Mouse (Mus musculus) myocyte (in vitro differentiated cells): Measurements from ENCODE around the gene Eif4e3. TPM values are rescaled to one million over a fixed set of nuclear protein-coding genes. Genes with fewer than 3 reads are reported as not detected.

Experiments used
- H3K27me3 ChIP-seq: one replicate; pipeline ENCODE4 v1.6.1; 2011; ENCODE audit not compliant: control insufficient read depth, insufficient read depth, insufficient read length
- H3K36me3 ChIP-seq: one replicate; pipeline ENCODE4 v1.6.1; 2011; ENCODE audit not compliant: control insufficient read depth, insufficient read depth
- H3K4me2 ChIP-seq: one replicate; pipeline ENCODE4 v1.6.1; 2011; ENCODE audit warnings: low read depth, control low read depth
- H3K4me3 ChIP-seq: one replicate; pipeline ENCODE4 v1.5.1; 2011; ENCODE audit warnings: mild to moderate bottlenecking, control low read depth, moderate library complexity
- H3K79me2 ChIP-seq: one replicate; pipeline ENCODE4 v1.6.1; 2011; ENCODE audit not compliant: control insufficient read depth, insufficient read depth
- H3ac ChIP-seq: one replicate; pipeline ENCODE4 v1.6.1; 2011; ENCODE audit not compliant: control insufficient read depth, insufficient read length
- CEBPB ChIP-seq: IDR thresholded peaks from 2 replicates; pipeline ENCODE4 v1.6.1; 2011; ENCODE audit warnings: mild to moderate bottlenecking, moderate library complexity; ENCODE audit not compliant: poor library complexity, insufficient read depth, severe bottlenecking
- E2F4 ChIP-seq: IDR thresholded peaks from one replicate; pipeline ENCODE4 v1.6.1; 2011; ENCODE audit warnings: mild to moderate bottlenecking, control low read depth, moderate library complexity; ENCODE audit not compliant: insufficient read depth
- MAX ChIP-seq: IDR thresholded peaks from one replicate; pipeline ENCODE4 v1.6.1; 2011; ENCODE audit warnings: low read depth, mild to moderate bottlenecking, control low read depth
- MYOD1 ChIP-seq, 3 experiments: IDR thresholded peaks; one replicate each; pipeline ENCODE4 v1.6.1; 2011; ENCODE audit warnings: control low read depth in 2 of 3, low read depth in 2 of 3, mild to moderate bottlenecking in 2 of 3, moderate library complexity in 1 of 3; ENCODE audit not compliant: insufficient read length in 2 of 3, control insufficient read depth in 1 of 3
- MYOG ChIP-seq, 3 experiments: IDR thresholded peaks; one replicate each; pipeline ENCODE4 v1.6.1; 2011; ENCODE audit warnings: control low read depth in 2 of 3, low read depth in 2 of 3, mild to moderate bottlenecking in 2 of 3; ENCODE audit not compliant: insufficient read length in 2 of 3, control insufficient read depth in 1 of 3, insufficient read depth in 1 of 3
- POLR2A ChIP-seq: IDR thresholded peaks from one replicate; pipeline ENCODE4 v1.6.1; 2011; ENCODE audit warnings: low read depth, mild to moderate bottlenecking, control low read depth, moderate library complexity; ENCODE audit not compliant: insufficient read length
- POLR2AphosphoS2 ChIP-seq: IDR thresholded peaks from one replicate; pipeline ENCODE4 v1.6.1; 2011; ENCODE audit warnings: low read depth, control low read depth; ENCODE audit not compliant: insufficient read length
- REST ChIP-seq: IDR thresholded peaks from one replicate; pipeline ENCODE4 v1.6.1; 2011; ENCODE audit warnings: mild to moderate bottlenecking, control low read depth, moderate library complexity; ENCODE audit not compliant: insufficient read depth, insufficient read length
- SRF ChIP-seq: IDR thresholded peaks from one replicate; pipeline ENCODE4 v1.6.1; 2011; ENCODE audit warnings: low read depth; ENCODE audit not compliant: control insufficient read depth, insufficient read length
- TCF12 ChIP-seq: IDR thresholded peaks from one replicate; pipeline ENCODE4 v1.6.1; 2011; ENCODE audit warnings: mild to moderate bottlenecking, control low read depth; ENCODE audit not compliant: poor library complexity, insufficient read depth, severe bottlenecking
- TCF3 ChIP-seq: IDR thresholded peaks from one replicate; pipeline ENCODE4 v1.6.1; 2011; ENCODE audit warnings: low read depth, control low read depth; ENCODE audit not compliant: insufficient read length
- USF1 ChIP-seq: IDR thresholded peaks from one replicate; pipeline ENCODE4 v1.6.1; 2011; ENCODE audit warnings: low read depth, mild to moderate bottlenecking, control low read depth, moderate library complexity
- polyA plus RNA-seq: library from polyadenylated mRNA; unstranded; fragments of >200 nt; fragmentation: generic; extraction: Trizol; gene quantifications from one replicate; pipeline ENCODE4 v1.2.1, GENCODE M21; 2012; ENCODE audit warnings: missing spikeins

Eif4e3 gene
- polyA plus RNA-seq, 1 experiment, result 6.1 TPM

DNA sequence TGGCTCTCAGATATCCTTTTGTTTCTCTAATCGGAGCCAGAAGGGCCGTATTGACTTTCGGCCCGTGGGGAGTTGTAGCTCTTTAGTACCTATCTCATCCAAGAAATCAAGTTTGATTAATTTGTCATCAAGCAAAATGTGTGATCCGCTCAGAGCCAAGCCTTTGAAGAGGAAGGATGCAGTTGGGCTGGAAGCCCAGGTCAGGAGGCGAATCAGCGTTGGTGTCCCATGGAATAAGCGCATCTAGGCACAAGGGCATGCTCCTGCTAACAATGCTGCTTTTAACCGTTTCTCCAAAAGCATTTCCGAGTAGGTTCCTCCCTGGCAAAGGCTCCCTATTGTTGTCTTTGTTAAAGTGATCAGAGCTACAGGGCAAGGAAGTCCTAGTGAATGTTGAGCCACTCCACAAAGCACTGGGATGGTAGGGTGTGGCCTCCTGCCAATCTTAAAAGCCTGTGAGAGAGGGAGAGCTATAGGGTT is 51.3 kb downstream of the Eif4e3 start:
- Histone ChIP-seq H3ac (no peak overlapping the region), H3K27me3 (no peaks in the 10 kb centered on the region), H3K36me3 (no peaks in the 10 kb centered on the region), H3K4me2 (no peak overlapping the region), H3K79me2 (no peaks in the 10 kb centered on the region), H3K4me3 (no peak overlapping the region)
- TF ChIP-seq MYOD1 (IDR thresholded peaks at IDR 0.05; ENCODE audit: control insufficient read depth in 1 of 3, insufficient read length in 2 of 3, low read depth in 2 of 3), result no peak
- TF ChIP-seq USF1, result no peak
- no peak for TF ChIP-seq MAX
- TF ChIP-seq MYOG (IDR thresholded peaks at IDR 0.05; ENCODE audit: control insufficient read depth in 1 of 3, insufficient read depth in 1 of 3, insufficient read length in 2 of 3, low read depth in 2 of 3), result no peak
- TF ChIP-seq TCF12, result no peak
- TF ChIP-seq E2F4, result no peak
- TF ChIP-seq POLR2AphosphoS2, result no peak
- TF ChIP-seq REST, result no peak
- TF ChIP-seq TCF3, result no peak
- no peak for TF ChIP-seq CEBPB
- no peak for TF ChIP-seq POLR2A
- TF ChIP-seq SRF, result no peak

DNA sequence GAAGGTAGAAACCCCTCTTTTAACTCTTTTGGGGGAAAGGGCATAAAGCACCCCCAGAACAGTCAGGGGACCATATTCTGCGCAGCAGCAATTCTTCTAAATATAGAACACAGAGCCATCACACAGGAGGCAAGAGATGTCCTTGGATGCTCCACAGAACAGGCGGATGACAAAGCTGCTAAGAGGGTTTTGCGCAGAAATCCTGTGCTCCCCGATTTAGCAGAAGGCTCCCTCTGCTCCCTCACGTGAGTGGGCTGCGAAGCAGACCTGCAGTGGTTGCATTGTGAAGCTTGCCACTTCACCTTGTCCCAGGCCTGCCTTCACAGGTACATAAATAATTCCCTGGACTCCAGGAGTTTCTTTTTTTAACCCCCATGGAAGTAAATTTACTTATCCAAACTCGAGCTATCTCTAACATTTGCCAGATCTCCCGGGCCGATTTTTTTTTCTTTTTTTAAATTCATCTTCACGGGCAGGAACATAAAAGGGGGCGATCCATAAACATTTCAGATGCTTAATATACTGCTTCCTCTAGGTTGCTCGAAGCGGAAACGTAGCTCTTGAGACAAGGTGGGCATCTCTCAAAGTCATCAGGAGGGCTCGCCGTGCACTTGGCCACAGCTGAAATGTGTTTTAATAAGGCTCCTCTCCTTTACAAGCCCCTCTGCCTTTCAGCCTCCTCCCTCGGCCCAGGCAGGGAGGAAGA is 51.9 kb downstream of the Eif4e3 start:
- TF ChIP-seq TCF12 (no peak), REST (no peak), MYOG (IDR thresholded peaks at IDR 0.05; ENCODE audit: control insufficient read depth in 1 of 3, insufficient read depth in 1 of 3, insufficient read length in 2 of 3, low read depth in 2 of 3) (no peak), POLR2AphosphoS2 (no peak), MYOD1 (IDR thresholded peaks at IDR 0.05; ENCODE audit: control insufficient read depth in 1 of 3, insufficient read length in 2 of 3, low read depth in 2 of 3) (no peak), USF1 (no peak), POLR2A (no peak), SRF (no peak), MAX (no peak), CEBPB (no peak), TCF3 (no peak), E2F4 (no peak)
- Histone ChIP-seq H3ac (no peak overlapping the region), H3K27me3 (no peaks in the 10 kb centered on the region), H3K4me2 (no peak overlapping the region), H3K36me3 (no peaks in the 10 kb centered on the region), H3K79me2 (no peaks in the 10 kb centered on the region), H3K4me3 (no peak overlapping the region)

DNA sequence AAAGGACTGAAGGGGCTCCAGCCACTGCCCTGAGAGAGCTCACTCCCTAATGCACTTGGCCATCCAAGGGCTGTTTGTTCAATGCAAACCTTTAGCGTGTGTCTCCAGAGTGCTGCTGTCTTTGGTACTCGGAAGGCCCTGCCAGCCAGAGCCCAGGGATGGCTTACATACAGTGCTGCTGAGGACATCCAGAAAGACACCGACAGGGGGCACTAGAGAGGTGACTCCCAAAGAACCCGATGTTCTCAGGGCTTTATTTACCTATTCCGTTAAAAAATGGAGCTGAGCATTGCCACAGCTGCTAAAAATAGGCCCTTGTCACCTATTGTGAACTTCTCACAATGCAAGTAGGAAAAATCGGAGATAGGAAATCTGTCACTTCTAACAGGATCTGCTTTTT is 54.7 kb downstream of the Eif4e3 start:
- Histone ChIP-seq H3K36me3 (no peaks in the 10 kb centered on the region), H3ac (no peak overlapping the region)

DNA sequence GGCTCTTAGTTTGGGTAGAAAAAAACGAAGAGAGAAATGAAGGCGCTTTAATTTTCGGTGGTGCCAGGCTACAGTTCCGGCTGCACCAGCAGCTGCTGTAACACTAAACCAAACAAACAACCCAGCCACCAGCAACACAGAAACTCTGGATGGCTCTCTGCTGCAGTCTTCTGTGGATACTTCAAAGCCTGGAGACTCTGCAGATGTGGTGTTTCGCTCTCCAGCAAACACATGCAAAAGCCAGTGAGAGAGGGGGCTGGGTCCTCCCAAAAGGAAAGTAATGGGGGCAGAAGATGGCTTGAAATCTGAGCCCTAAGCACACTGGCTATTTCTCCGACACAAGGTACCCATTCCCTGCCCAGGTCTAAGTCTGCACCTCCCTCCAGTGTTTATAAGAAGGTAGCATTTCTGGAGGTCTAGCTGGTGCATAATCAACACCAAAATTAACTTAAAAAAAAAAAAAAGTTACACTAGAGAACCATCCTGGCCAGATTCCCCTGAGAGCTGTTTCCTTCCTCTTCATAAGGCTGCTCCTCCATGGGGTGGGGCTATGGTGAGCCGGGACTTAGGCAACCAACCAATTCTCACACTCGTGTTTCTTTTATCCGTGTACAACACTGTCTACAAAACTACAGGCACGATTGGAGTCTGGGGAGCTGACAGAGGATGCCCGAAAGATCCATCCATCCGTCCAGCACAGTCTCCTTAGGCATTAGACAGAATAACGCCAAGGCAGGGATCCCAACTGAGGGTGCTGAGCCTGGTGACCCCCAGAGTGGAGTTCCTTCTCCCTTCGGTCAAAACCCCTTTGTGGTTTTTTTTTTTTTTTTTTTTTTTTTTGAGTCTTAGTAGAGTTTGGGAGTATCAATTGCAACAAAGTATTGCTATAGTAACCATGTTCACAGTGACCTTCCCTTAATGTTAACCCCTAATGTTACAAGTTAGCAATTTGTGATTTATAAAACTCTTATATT is 55.8 kb downstream of the Eif4e3 start:
- H3K79me2 ChIP-seq, result no peaks in the 10 kb centered on the region
- no peak for TF ChIP-seq POLR2AphosphoS2
- TF ChIP-seq REST, result no peak
- TF ChIP-seq MYOG (IDR thresholded peaks at IDR 0.05; ENCODE audit: control insufficient read depth in 1 of 3, insufficient read depth in 1 of 3, insufficient read length in 2 of 3, low read depth in 2 of 3), result no peak
- no peak for TF ChIP-seq POLR2A
- no peak for TF ChIP-seq USF1
- no peak for TF ChIP-seq TCF3
- TF ChIP-seq TCF12, result no peak
- TF ChIP-seq CEBPB, result no peak
- TF ChIP-seq MYOD1 (IDR thresholded peaks at IDR 0.05; ENCODE audit: control insufficient read depth in 1 of 3, insufficient read length in 2 of 3, low read depth in 2 of 3), result no peak
- no peak for TF ChIP-seq MAX
- no peak for TF ChIP-seq SRF
- TF ChIP-seq E2F4, result no peak
- H3K27me3 ChIP-seq, result no peaks in the 10 kb centered on the region
- no peak overlapping the region for H3K4me3 ChIP-seq
- peak overlapping the region; percentile 51 for H3K4me2 ChIP-seq
- no peaks in the 10 kb centered on the region for H3K36me3 ChIP-seq
- no peak overlapping the region for H3ac ChIP-seq

More for the DNA sequence above, 54.7 kb downstream of the Eif4e3 start:
- TF ChIP-seq TCF3 (no peak), MYOG (IDR thresholded peaks at IDR 0.05; ENCODE audit: control insufficient read depth in 1 of 3, insufficient read depth in 1 of 3, insufficient read length in 2 of 3, low read depth in 2 of 3) (no peak), REST (no peak)
- Histone ChIP-seq H3K4me3 (no peak overlapping the region), H3K79me2 (no peaks in the 10 kb centered on the region), H3K27me3 (no peaks in the 10 kb centered on the region), H3K4me2 (no peak overlapping the region)

DNA sequence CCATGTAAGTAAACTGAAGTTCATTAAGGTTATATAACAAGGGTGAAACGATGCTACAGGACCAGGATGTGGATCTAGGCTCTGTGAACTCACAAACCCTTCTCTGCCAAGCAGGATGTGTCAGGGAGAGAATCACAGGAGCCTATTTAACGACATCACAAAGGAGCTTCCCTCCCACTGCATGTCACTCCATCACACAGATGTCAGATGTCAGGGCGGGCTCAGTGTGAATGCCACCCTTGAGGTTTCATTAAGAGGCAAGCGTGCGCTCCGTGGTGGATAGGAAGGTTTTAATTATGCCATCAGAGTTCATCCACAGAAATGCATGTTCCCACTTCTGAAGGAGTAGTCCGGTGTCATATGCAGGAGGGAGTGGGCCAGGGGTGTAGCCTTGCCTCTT is 60.5 kb downstream of the Eif4e3 start:
- H3K4me2 ChIP-seq, result no peak overlapping the region
- no peaks in the 10 kb centered on the region for H3K36me3 ChIP-seq
- TF ChIP-seq MYOG (IDR thresholded peaks at IDR 0.05; ENCODE audit: control insufficient read depth in 1 of 3, insufficient read depth in 1 of 3, insufficient read length in 2 of 3, low read depth in 2 of 3), result no peak
- TF ChIP-seq POLR2A, result no peak
- TF ChIP-seq MYOD1 (IDR thresholded peaks at IDR 0.05; ENCODE audit: control insufficient read depth in 1 of 3, insufficient read length in 2 of 3, low read depth in 2 of 3), result no peak
- no peak for TF ChIP-seq REST
- no peak for TF ChIP-seq CEBPB
- TF ChIP-seq MAX, result no peak
- TF ChIP-seq USF1, result no peak
- TF ChIP-seq TCF12, result no peak
- TF ChIP-seq SRF, result no peak
- no peak for TF ChIP-seq TCF3
- no peak for TF ChIP-seq POLR2AphosphoS2
- no peak for TF ChIP-seq E2F4
- H3K79me2 ChIP-seq, result no peaks in the 10 kb centered on the region
- H3K4me3 ChIP-seq, result no peak overlapping the region
- no peak overlapping the region for H3ac ChIP-seq
- H3K27me3 ChIP-seq, result no peaks in the 10 kb centered on the region
